Mouse (Mus musculus) subcutaneous adipose tissue, adult 2 months (tissue): ENCODE measurements around the gene Glyr1. TPM values are rescaled to one million over a fixed set of nuclear protein-coding genes. Genes with fewer than 3 reads are reported as not detected.

Experiments
- polyA plus RNA-seq: library from polyadenylated mRNA; depleted of rRNA; stranded (reverse); fragments of >200 nt; gene quantifications from 2 replicates; pipeline ENCODE4 v1.2.3, GENCODE M21; 2012; ENCODE audit warnings: low replicate concordance; rRNA removed

Gene Glyr1
- 71.6 and 83.7 TPM in 2 replicates for polyA plus RNA-seq

DNA sequence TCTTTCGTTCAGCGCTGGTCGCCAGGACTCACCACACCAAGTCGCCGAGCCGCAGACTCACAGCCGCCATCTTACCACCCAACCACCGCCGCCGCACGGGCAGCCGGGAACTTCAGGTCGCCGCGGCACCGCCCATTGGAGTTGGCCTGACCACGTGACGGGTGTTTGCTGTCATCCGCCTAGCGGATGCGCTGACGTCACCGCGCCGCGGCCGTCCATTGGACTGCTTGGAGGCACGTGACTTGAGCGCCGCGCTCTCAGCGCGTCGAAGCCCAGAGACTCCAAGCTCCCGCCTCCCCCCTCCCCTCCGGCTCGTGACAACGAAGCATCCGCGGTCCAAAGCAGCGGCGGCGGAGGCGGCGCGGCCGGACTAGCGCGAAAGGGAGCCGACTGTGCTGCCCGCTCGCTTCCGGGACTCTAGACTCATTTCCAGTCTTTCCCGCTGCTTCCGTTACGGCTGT lies at the start of gene Glyr1, which contains the start of gene Ubn1:
Gene Glyr1 (minus strand): TSS at position 90 of the 461 bp plus-strand sequence.
Gene Ubn1 (plus strand): TSS at position 284 of the 461 bp plus-strand sequence.

DNA sequence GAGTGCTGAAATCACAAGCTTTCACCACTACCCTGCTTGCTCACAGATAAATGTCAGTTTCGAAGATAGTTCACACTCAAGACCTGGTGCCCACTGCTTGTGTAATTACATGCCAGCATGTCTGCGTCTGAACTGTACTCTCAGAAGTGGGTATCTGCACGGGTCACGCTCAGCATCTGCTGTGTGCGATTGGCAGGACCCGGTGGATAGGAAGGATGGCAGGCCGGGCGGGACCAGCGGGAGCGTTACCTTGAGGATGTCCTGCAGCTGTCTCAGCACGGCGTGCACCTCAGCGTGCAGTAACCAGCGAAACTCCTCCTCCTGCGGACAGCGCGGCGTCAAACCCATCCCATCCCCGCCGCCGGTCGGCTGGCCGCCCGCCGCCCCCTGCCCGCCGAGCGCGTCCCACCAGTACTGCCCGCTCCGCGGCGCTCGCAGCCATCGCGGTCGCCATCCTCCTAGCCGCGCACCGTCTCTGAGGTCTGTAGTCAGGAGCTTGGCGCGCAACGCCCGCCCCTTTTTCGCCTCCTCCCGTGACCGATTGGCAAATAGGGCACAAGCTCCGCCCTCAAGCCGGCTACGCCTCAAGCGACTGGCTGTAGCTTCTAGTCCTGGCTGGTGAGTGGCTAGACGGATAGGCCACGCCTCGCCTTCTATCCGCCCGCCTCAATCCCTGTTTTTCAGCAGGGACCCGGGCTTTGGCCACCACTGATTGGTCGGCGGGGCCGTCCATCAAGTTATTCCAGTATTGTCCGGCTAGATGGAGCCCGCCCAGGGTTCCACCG lies 36.4 kb downstream of the Glyr1 start, which contains the start of gene Rogdi:
Gene Rogdi (minus strand): TSS at position 500 of the 785 bp plus-strand sequence.

DNA sequence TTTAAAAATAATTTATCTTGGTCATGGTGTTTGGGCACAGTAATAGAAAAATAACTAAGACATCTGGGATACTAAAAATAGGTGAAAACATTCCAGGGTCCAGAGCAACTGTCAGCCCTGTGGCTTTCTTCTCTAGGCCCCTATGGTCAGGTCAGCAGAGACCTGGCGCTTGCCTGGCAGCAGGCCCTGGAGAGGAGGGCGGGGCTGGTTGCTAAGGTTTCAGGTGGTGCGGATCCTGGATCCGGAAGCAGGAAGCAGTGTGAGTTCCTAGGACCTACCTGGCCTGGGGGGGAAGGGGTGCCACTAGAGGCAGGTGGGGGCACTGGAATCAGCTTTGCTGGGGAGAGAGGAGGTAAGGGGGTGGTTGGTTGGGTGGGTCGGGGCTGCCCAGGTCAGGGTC lies 42.6 kb downstream of the Glyr1 start, which contains the start of gene Smim22:
Gene Smim22 (plus strand): TSS at position 222 of the 400 bp plus-strand sequence.

DNA sequence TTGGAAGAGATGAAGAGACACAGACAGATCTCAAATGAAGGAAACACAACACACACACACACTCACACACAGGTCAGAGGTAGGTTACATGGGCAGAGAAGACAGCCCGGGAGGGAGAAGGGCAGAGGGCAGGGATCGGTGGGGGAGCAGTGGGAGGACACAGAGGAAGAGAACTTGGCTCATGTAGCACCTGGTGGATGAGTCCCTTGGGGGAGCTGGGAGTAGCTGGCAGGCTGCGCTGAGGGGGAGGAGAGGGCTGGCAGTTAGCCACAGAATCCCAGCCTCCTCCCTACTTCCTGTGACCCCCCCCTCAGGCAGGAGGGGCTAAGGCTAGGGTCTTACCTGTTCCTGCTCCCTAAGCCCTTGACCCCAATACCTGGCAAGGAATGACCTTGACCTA lies 52.1 kb downstream of the Glyr1 start, which contains the start of gene Sept12:
Gene Sept12 (minus strand): TSS at position 300 of the 400 bp plus-strand sequence.

Other genes starting within 250 kb of the Glyr1 start
- gene 4930562C15Rik, start 214.4 kb downstream of the Glyr1 start, polyA plus RNA-seq: not detected in 2 replicates
- 50.1 and 59.8 TPM in 2 replicates for gene Ubald1, start 169.5 kb downstream of the Glyr1 start, polyA plus RNA-seq
- 152 and 171 TPM in 2 replicates for gene Mgrn1, start 163.6 kb downstream of the Glyr1 start, polyA plus RNA-seq
- gene Nudt16l1, start 111.1 kb downstream of the Glyr1 start, polyA plus RNA-seq: 111 and 113 TPM in 2 replicates
- 41.0 and 73.9 TPM in 2 replicates for gene Anks3, start 85.7 kb downstream of the Glyr1 start, polyA plus RNA-seq
- gene Sept12, start 52.0 kb downstream of the Glyr1 start, polyA plus RNA-seq: not detected in 2 replicates
- 20.9 TPM in 1 of 2 replicates, not detected in the other for gene Smim22, start 42.6 kb downstream of the Glyr1 start, polyA plus RNA-seq
- 94.1 and 95.1 TPM in 2 replicates for gene Rogdi, start 36.3 kb downstream of the Glyr1 start, polyA plus RNA-seq
- 34.5 and 48.9 TPM in 2 replicates for gene Ubn1, start 194 bp upstream of the Glyr1 start, polyA plus RNA-seq
- gene Ppl, start 82.6 kb upstream of the Glyr1 start, polyA plus RNA-seq: 0.59 and 4.5 TPM in 2 replicates
- 0.23 and 0.49 TPM in 2 replicates for gene Sec14l5, start 97.2 kb upstream of the Glyr1 start, polyA plus RNA-seq
- 41.9 and 44.5 TPM in 2 replicates for gene Nagpa, start 154.1 kb upstream of the Glyr1 start, polyA plus RNA-seq
- gene AU021092, start 172.4 kb upstream of the Glyr1 start, polyA plus RNA-seq: 11.5 and 39.4 TPM in 2 replicates
- 58.4 and 69.8 TPM in 2 replicates for gene Alg1, start 183.8 kb upstream of the Glyr1 start, polyA plus RNA-seq
- gene Eef2kmt, start 206.1 kb upstream of the Glyr1 start, polyA plus RNA-seq: 66.8 and 96.4 TPM in 2 replicates